Mouse (Mus musculus): ENCODE results near the gene Psmf1. TPM values are rescaled to one million over a fixed set of nuclear protein-coding genes. Genes with fewer than 3 reads are reported as not detected.

Gene Psmf1
- polyA plus RNA-seq, 1 experiment from 2014 or later: 35.2 TPM

GRCm38 (mm10) chr2:151670026-151670967 is 73.7 kb downstream of the Psmf1 start:
- peak; percentile 35 for DNase-seq (ENCODE audit: low spot score)
- H3K4me3 ChIP-seq (ENCODE audit: low read depth, low read length): no peak overlapping the region
- H3K4me2 ChIP-seq (replicated peaks; ENCODE audit: low read depth): no peak overlapping the region
- ATAC-seq (ENCODE audit: low FRiP score, low TSS enrichment): peak; percentile 60
- no peaks in the 10 kb centered on the region for H3K36me3 ChIP-seq (ENCODE audit: control insufficient read depth, insufficient read depth, low read length)
- WGBS: 36% methylated on average over 48 of the region's 48 CpGs
- no peak overlapping the region for H3K27ac ChIP-seq (replicated peaks)
- H3K27me3 ChIP-seq (ENCODE audit: control insufficient read depth, insufficient read depth, low read length): no peaks in the 10 kb centered on the region
- no peaks in the 10 kb centered on the region for H3K9me3 ChIP-seq (ENCODE audit: control insufficient read depth, low read length)
- TF ChIP-seq CTCF (IDR thresholded peaks at IDR 0.05; ENCODE audit: low read depth) (no peak), EP300 (optimal IDR thresholded peaks at IDR 0.05) (no peak)
- no peaks in the 10 kb centered on the region for H3K4me1 ChIP-seq (replicated peaks; ENCODE audit: control insufficient read depth, insufficient read depth)
- H3K9ac ChIP-seq (ENCODE audit: low read length): no peak overlapping the region

DNA sequence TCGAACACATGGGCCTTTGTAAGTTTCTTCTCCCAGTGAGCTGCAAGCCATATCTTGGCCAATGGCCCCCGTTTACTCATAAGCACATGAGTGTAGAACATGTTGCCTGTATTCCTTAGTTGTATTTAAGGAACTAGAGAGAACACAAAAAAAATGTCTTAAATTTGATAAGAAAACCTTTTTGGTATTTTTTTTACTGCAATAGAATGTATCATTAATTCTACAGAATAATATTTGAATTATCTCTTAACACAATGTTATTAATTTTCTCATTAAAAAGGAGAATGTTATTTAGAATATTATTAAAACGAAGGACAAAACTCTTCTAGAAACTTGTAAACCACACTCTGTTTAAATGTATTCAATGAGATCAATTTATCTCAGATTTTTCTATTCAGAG is 75.6 kb downstream of the Psmf1 start, which contains the start of gene Rad21l:
Gene Rad21l, minus strand, starts transcription at position 101 of the 400 bp plus-strand sequence.
- no peak for ATAC-seq (ENCODE audit: low FRiP score, low TSS enrichment)
- 73% methylated on average over 3 of the region's 3 CpGs for WGBS
- no peak for DNase-seq (ENCODE audit: low spot score)

More for the DNA sequence above, 75.6 kb downstream of the Psmf1 start, which contains the start of gene Rad21l:
- H3K36me3 ChIP-seq (ENCODE audit: control insufficient read depth, insufficient read depth, low read length): no peaks in the 10 kb centered on the region
- no peak for TF ChIP-seq EP300 (optimal IDR thresholded peaks at IDR 0.05)
- TF ChIP-seq CTCF (IDR thresholded peaks at IDR 0.05; ENCODE audit: low read depth): no peak
- H3K4me2 ChIP-seq (replicated peaks; ENCODE audit: low read depth): no peak within 1 kb of the TSS
- no peaks in the 10 kb centered on the region for H3K4me1 ChIP-seq (replicated peaks; ENCODE audit: control insufficient read depth, insufficient read depth)
- H3K4me3 ChIP-seq (ENCODE audit: low read depth, low read length): no peak within 1 kb of the TSS
- no peaks in the 10 kb centered on the region for H3K27me3 ChIP-seq (ENCODE audit: control insufficient read depth, insufficient read depth, low read length)
- H3K27ac ChIP-seq (replicated peaks): no peak within 1 kb of the TSS
- no peaks in the 10 kb centered on the region for H3K9me3 ChIP-seq (ENCODE audit: control insufficient read depth, low read length)
- no peak within 1 kb of the TSS for H3K9ac ChIP-seq (ENCODE audit: low read length)

Other genes with a start within 250 kb of the Psmf1 start
- gene Fkbp1a, start 201.7 kb downstream of the Psmf1 start, polyA plus RNA-seq (2015; fragmentation: Nextera tagmentation; extraction: Ambion mirVana): 325 and 360 TPM in 2 replicates
- gene Sdcbp2, start 171.6 kb downstream of the Psmf1 start, polyA plus RNA-seq (2015; fragmentation: Nextera tagmentation; extraction: Ambion mirVana): 156 and 169 TPM in 2 replicates
- gene Snph, start 111.6 kb downstream of the Psmf1 start, polyA plus RNA-seq (2015; fragmentation: Nextera tagmentation; extraction: Ambion mirVana): 0.50 and 0.52 TPM in 2 replicates
- not detected in 2 replicates for gene Rad21l, start 75.7 kb downstream of the Psmf1 start, polyA plus RNA-seq (2015; fragmentation: Nextera tagmentation; extraction: Ambion mirVana)
- 0.40 and 0.62 TPM in 2 replicates for gene Tmem74b, start 42.2 kb downstream of the Psmf1 start, polyA plus RNA-seq (2015; fragmentation: Nextera tagmentation; extraction: Ambion mirVana)
- 0.05 and 0.07 TPM in 2 replicates for gene Rspo4, start 98.7 kb upstream of the Psmf1 start, polyA plus RNA-seq (2015; fragmentation: Nextera tagmentation; extraction: Ambion mirVana)
- gene Angpt4, start 167.0 kb upstream of the Psmf1 start, polyA plus RNA-seq (2015; fragmentation: Nextera tagmentation; extraction: Ambion mirVana): 0.42 and 0.45 TPM in 2 replicates
- 29.9 and 33.7 TPM in 2 replicates for gene Fam110a, start 236.0 kb upstream of the Psmf1 start, polyA plus RNA-seq (2015; fragmentation: Nextera tagmentation; extraction: Ambion mirVana)

Data from stomach, postnatal 0 days (tissue).